Mouse (Mus musculus): ENCODE measurements around the gene Dync1li2.

Gene Dync1li2

GRCm38 (mm10) chr8:104383296-104383695 is 59.6 kb downstream of the Dync1li2 start:
- no peak for DNase-seq (ENCODE audit: low read depth, low spot score)

GRCm38 (mm10) chr8:104380961-104381411 is 61.9 kb downstream of the Dync1li2 start:
- DNase-seq (ENCODE audit: low read depth, low spot score) = no peak

DNA sequence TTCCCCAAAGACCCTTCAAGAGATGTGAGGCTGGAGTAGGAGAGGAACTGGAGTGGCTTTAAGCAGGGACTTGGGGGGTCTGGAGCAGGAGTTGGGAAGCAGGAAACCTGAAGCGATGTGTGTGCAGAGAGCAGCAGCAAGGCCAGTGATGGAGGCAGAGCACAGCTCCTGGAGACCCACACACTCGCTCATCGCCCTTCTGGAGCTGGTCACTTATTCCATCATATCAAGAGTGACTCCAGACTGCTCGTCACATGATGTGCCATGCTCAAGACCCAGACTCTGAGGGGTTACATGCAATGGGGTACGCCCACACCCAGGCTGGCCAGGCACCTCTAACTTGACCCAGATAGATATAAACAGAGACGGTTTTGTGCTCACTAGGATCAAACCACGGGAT is 62.6 kb downstream of the Dync1li2 start:
- no peak for DNase-seq (ENCODE audit: low read depth, low spot score)

DNA sequence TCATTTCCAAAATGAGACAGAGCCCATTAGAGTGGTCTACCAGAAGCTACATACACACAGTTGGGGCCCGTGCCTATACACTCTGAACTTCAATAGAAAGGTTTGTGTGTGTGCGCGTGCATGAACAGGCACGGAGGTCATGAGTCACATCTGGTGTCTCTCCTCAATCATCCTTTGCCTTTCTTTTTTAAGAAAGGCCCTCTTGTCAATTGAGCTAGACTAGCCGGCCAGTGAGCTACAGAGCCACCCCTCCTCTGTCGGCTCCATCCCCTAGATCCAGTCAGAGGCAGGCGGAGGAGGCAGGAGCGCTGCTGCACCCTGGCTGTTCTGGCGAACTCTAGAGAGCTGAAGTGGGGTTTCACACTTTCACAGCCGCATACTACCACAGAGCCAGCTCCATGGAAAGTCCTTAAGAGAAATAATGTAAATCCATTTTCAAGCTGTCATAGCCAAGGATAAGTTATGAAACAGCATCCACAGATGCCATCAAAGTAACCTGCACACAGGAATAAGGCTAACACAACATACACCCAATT is 63.5 kb downstream of the Dync1li2 start:
- no peak for DNase-seq (ENCODE audit: low read depth, low spot score)

GRCm38 (mm10) chr8:104376669-104377068 is 66.2 kb downstream of the Dync1li2 start:
- DNase-seq (ENCODE audit: low read depth, low spot score) = no peak

DNA sequence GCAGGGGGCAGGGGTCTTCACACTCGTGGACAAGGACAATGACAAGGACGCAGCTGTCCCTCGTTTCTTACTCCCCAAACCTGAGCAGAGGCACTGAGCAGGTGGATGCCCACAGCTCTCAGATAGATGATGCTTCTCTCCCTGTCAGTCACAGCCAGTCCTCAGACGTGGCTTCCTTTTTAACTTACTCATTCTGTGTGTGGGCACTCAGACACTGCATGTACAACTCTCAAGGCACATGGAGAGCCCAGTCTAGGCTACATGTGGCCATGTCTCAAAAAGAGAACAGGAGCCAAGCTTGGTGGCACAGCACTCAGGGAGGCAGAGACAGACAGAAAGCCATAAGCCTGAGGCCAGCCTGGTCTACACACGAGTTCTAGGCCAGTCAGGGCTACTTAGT is 66.9 kb downstream of the Dync1li2 start:
- DNase-seq (ENCODE audit: low read depth, low spot score) = no peak

DNA sequence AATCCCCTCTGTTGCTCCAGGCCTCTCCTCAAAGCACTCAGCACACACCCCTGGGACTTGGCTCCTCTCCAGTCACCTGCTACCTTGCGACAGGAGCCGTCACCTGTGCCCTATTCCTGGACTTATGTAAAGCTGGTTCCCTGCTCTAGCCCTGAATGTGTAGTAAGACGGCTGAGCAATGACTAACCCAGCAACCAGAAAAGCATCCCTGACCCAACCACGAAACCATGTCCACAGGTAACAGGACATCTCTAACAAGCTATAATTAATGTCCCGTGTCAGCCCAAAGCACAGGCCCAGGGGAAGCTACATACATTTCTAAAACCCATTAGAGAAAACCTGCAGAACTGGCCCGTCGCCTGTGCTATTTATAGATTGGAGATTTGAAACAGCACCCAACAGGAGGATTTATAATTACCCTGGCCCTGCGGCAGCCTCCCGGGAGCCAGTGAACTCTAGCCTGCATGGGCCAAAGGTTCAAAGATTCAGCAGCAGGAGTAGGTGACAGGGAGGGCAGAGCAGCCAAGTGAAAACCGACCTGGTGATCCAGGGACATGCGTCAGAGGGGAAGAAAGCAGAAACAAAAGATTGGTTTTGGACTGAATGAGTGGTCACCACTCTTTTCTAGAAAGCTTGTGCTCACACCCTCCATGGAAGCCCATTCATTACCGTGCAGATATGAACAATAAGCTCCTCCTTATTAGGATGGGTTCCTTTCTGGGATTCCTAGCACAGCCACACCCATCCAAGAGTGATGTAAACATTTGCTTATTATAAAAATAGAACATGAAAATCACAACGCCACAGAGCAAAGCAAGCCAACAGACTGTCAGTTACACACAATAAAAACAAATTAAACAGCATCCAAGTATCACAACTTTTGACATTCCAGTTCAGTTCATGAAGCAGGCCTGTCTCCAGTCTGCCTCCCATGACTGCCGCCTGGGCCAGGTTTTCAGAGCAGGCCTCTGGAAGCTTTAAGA is 67.7 kb downstream of the Dync1li2 start:
- no peak for DNase-seq (ENCODE audit: low read depth, low spot score)

- DNase-seq (ENCODE audit: low read depth, low spot score) = no peak
Observed at GRCm38 (mm10) chr8:104374269-104374668, 68.6 kb downstream of the Dync1li2 start.

DNA sequence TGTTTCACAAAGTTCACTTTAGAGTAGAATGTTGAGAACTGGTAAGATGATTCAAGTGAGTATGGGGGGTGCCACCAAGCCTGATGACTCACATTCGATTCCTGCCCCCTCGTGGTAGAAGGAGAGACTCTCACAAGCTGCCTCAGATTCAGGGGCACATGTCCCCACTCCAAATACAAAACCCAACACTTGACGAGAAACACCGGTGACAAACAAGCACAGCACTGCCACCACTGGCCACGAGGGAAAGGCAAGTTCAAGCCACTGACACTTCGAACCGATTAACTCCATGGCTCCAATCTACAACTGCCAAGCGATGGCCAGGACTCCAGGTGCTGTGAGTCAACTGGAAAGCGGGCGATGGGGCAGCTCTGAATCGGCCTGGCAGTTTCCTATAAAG is 69.1 kb downstream of the Dync1li2 start:
- no peak for DNase-seq (ENCODE audit: low read depth, low spot score)

DNA sequence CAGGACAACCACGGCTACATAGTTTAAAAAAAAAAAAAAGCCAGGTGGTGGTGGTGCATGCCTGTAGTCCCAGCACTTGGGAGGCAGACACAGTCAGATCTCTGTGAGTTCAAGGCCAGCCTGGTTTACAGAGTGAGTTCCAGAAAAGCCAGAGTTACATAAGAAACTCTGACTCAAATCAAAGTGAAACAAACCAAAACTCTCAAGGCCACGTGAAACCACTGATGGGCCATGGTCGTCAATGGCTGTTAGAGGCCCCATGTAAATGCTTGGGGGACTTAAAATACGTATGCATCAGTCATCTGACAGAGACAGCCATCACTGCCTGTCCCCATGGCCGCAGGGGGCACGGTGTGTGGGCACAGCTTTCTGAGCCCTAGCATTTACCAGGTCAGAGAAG is 71.7 kb downstream of the Dync1li2 start:
- no peak for DNase-seq (ENCODE audit: low read depth, low spot score)

DNA sequence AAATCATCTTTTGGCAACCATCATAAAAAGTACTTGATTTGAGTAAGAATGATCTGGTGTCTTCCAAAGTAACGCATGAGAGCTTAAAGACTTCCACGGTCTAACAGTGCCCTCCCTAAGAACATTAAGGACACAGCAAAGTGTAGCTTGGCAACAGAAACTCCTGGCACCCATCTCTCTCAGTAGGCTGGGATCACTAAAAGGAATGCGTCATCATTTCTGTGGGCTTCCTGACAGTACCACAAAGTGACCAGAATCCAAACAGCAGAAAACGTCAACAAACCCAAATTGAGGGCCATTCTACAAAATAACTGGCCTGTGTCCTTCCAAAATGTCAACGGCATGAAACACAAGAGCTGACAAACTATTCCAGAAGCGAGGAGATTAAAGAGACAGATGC is 72.8 kb downstream of the Dync1li2 start:
- no peak for DNase-seq (ENCODE audit: low read depth, low spot score)

GRCm38 (mm10) chr8:104369591-104369990 is 73.3 kb downstream of the Dync1li2 start:
- no peak for DNase-seq (ENCODE audit: low read depth, low spot score)
